Mouse (Mus musculus) ES-Bruce4 (cell line): Measurements from ENCODE around the gene Ggt1. TPM values are rescaled to one million over a fixed set of nuclear protein-coding genes. Genes with fewer than 3 reads are reported as not detected.

Source experiments
- H3K27ac ChIP-seq: 2 replicates; pipeline ENCODE4 v1.5.1; 2012; ENCODE audit warnings: low read length, inconsistent platforms; ENCODE audit not compliant: insufficient read depth
- H3K27me3 ChIP-seq: 2 replicates; pipeline ENCODE4 v1.6.1; 2012; ENCODE audit warnings: mild to moderate bottlenecking, low read length, inconsistent platforms; ENCODE audit not compliant: control insufficient read depth, poor library complexity, insufficient read depth, severe bottlenecking
- H3K36me3 ChIP-seq: 2 replicates; pipeline ENCODE4 v1.6.1; 2012; ENCODE audit warnings: inconsistent platforms, mild to moderate bottlenecking, low read length, moderate library complexity; ENCODE audit not compliant: control insufficient read depth, poor library complexity, insufficient read depth, severe bottlenecking
- H3K4me1 ChIP-seq: one replicate; pipeline ENCODE4 v1.8.1; 2011; ENCODE audit warnings: low read length; ENCODE audit not compliant: control insufficient read depth, insufficient read depth
- H3K4me3 ChIP-seq: 2 replicates; pipeline ENCODE4 v1.5.1; 2011; ENCODE audit warnings: low read depth, mild to moderate bottlenecking, low read length
- H3K9ac ChIP-seq: 2 replicates; pipeline ENCODE4 v1.6.1; 2012; ENCODE audit warnings: low read depth, mild to moderate bottlenecking, inconsistent platforms; ENCODE audit not compliant: poor library complexity, severe bottlenecking
- H3K9me3 ChIP-seq: replicated peaks from 2 replicates; pipeline ENCODE4 v1.6.1; 2012; ENCODE audit warnings: mild to moderate bottlenecking, low read length, inconsistent platforms; ENCODE audit not compliant: control insufficient read depth, poor library complexity, insufficient read depth, severe bottlenecking
- CTCF ChIP-seq: IDR thresholded peaks from one replicate; pipeline ENCODE4 v1.8.1; 2011; ENCODE audit warnings: low read depth, low read length
- EP300 ChIP-seq: IDR thresholded peaks from 2 replicates; pipeline ENCODE4 v1.6.1; 2011; ENCODE audit warnings: low read depth, low read length; ENCODE audit not compliant: insufficient read depth
- POLR2A ChIP-seq: IDR thresholded peaks from one replicate; pipeline ENCODE4 v1.8.1; 2011; ENCODE audit warnings: low read length; ENCODE audit not compliant: insufficient read depth
- polyA plus RNA-seq: library from polyadenylated mRNA; stranded (reverse); fragments of >200 nt; gene quantifications from 2 replicates; pipeline ENCODE4 v1.2.4, GENCODE M21; 2011; ENCODE audit warnings: low read depth; ENCODE audit not compliant: missing spikeins, insufficient read depth, insufficient read length

Ggt1 gene
- polyA plus RNA-seq, 1 experiment: 2.8 TPM

GRCm38 (mm10) chr10:75515216-75516037 is 46.0 kb upstream of the Ggt1 start:
- no peak overlapping the region for H3K9ac ChIP-seq
- no peak overlapping the region for H3K27ac ChIP-seq
- H3K4me3 ChIP-seq: no peak overlapping the region
- no peaks in the 10 kb centered on the region for H3K4me1 ChIP-seq
- H3K9me3 ChIP-seq: no peaks in the 10 kb centered on the region
- TF ChIP-seq POLR2A (no peak), CTCF (no peak), EP300 (no peak)
- no peaks in the 10 kb centered on the region for H3K27me3 ChIP-seq
- H3K36me3 ChIP-seq: peaks cover 11% of the 10 kb centered on the region

GRCm38 (mm10) chr10:75516038-75516723 is 45.2 kb upstream of the Ggt1 start:
- TF ChIP-seq POLR2A (no peak), CTCF (no peak), EP300 (no peak)
- no peak overlapping the region for H3K27ac ChIP-seq
- H3K4me3 ChIP-seq: peak overlapping the region; percentile 85
- peaks cover 19% of the 10 kb centered on the region for H3K36me3 ChIP-seq
- H3K4me1 ChIP-seq: no peaks in the 10 kb centered on the region
- no peaks in the 10 kb centered on the region for H3K9me3 ChIP-seq
- H3K9ac ChIP-seq: peak overlapping the region; percentile 94
- H3K27me3 ChIP-seq: no peaks in the 10 kb centered on the region

GRCm38 (mm10) chr10:75516724-75517072 is 44.7 kb upstream of the Ggt1 start:
- peak overlapping the region; percentile 94 for H3K9ac ChIP-seq
- peaks cover 22% of the 10 kb centered on the region for H3K36me3 ChIP-seq
- peak overlapping the region; percentile 85 for H3K4me3 ChIP-seq
- H3K9me3 ChIP-seq: no peaks in the 10 kb centered on the region
- H3K27ac ChIP-seq: no peak overlapping the region
- TF ChIP-seq EP300: no peak
- TF ChIP-seq CTCF: no peak
- no peak for TF ChIP-seq POLR2A
- no peaks in the 10 kb centered on the region for H3K27me3 ChIP-seq
- H3K4me1 ChIP-seq: no peaks in the 10 kb centered on the region

GRCm38 (mm10) chr10:75517073-75517757 is 44.2 kb upstream of the Ggt1 start, which contains the start of gene Snrpd3:
TSS of gene Snrpd3 (plus strand) at chr10:75517551.
- no peak for TF ChIP-seq EP300
- no peak for TF ChIP-seq CTCF
- no peak for TF ChIP-seq POLR2A
- Histone ChIP-seq H3K4me3 (peak within 1 kb of the TSS; percentile 100), H3K27me3 (no peaks in the 10 kb centered on the region), H3K9ac (peak within 1 kb of the TSS; percentile 94), H3K36me3 (peaks cover 27% of the 10 kb centered on the region), H3K4me1 (no peaks in the 10 kb centered on the region), H3K27ac (peak within 1 kb of the TSS; percentile 71), H3K9me3 (no peaks in the 10 kb centered on the region)

- Histone ChIP-seq H3K9me3 (no peaks in the 10 kb centered on the region), H3K4me1 (no peaks in the 10 kb centered on the region), H3K27me3 (no peaks in the 10 kb centered on the region), H3K27ac (peak within 1 kb of the TSS; percentile 71), H3K9ac (peak within 1 kb of the TSS; percentile 94), H3K36me3 (peaks cover 29% of the 10 kb centered on the region), H3K4me3 (peak within 1 kb of the TSS; percentile 100)
- TF ChIP-seq POLR2A (peak; percentile 77), CTCF (no peak), EP300 (0 out of 2 replicates have a peak, but pooled peaks have one; percentile 52)
Observed at GRCm38 (mm10) chr10:75517758-75518143, 43.7 kb upstream of the Ggt1 start, which contains the start of gene Gucd1. TSS of gene Gucd1 (minus strand) at chr10:75517972.
